Comparison of ENCODE assay signal across 9 mouse cellular contexts in the genomic region with DNA sequence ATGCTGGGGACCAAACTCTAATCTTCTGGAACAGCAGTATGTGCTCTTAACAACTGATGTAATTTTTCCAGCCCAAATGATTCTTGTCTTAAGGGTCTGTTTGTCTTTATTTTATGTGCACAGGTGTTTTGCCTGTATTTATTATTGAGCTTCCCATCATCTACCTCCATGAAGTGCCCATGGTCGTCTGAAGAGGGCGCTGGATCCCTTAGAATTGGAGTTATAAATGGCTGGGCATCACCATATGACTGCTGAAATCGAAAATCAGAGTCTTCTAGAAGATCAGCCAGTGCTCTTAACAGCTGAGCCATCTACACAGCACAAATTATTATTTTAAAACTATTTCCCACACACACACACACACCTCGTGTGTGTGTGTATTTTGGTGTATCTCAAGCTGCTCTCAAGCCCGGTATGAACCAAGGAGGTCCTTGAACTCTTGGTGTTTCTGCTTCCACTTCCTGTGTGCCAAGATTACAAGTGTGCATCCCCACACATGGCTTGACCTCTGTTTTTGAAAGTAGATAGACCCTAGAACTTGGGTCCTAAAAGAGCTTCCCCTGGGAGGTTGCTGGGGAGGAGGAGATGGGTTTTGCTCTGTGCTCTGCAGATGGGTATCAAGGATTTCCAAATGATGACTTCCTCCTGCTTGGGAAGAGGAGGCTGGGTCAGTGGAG. TPM values are rescaled to one million over a fixed set of nuclear protein-coding genes. Genes with fewer than 3 reads are reported as not detected.
DNase-seq lines count a peak whose midpoint lies in the region; TF ChIP-seq lines count a peak whose summit lies in the region.
"Had no signal": no experiment of that assay in that cellular context is flagged by ENCODE, and none has a peak within 500 bp of the region (broad histone marks: within the 10 kb centered on the region; RNA-seq: fewer than 3 reads in every experiment).

No protein-coding gene starts in this region.

- no peak overlapping the region for H3K4me3 ChIP-seq in layer of hippocampus, adult 2 months
- H3K4me3 ChIP-seq in forebrain, embryonic 10.5 days = no peak overlapping the region
- H3K4me3 ChIP-seq: embryonic facial prominence, embryonic 12.5 days had no signal

- H3K4me1 ChIP-seq in forebrain, embryonic 10.5 days = peaks cover 15% of the 10 kb centered on the region

- 34% methylated on average over 5 of the region's 5 CpGs for WGBS in forebrain, embryonic 10.5 days

- H3K27ac ChIP-seq in layer of hippocampus, adult 2 months = peak overlapping the region; percentile 29; the same call in 1 of the 2 replicates
- H3K27ac ChIP-seq in forebrain, embryonic 10.5 days = no peak overlapping the region
- H3K27ac ChIP-seq: embryonic facial prominence, embryonic 12.5 days had no signal

- DNase-seq in kidney, adult 18-20 months = peak; percentile 24
- no peak for DNase-seq in kidney, postnatal 10 days
- peak; percentile 80 for DNase-seq in CD4-positive, CD25-positive, alpha-beta regulatory T cell, adult 2 months (ENCODE audit: low read depth, low spot score)
- DNase-seq in T-cell, adult 2 months (ENCODE audit: low spot score) = peak; percentile 45
- peak; percentile 61 to 69 for DNase-seq in layer of hippocampus, adult 2 months (ENCODE audit: low spot score in 2 of 2)
- peak; percentile 30 to 38 for DNase-seq in right cerebral cortex, postnatal 36 days (ENCODE audit: low spot score in 2 of 2)
- DNase-seq in heart, adult 9 months (ENCODE audit: low spot score in 2 of 2) = no peak
- no peak for DNase-seq in forebrain, embryonic 10.5 days (ENCODE audit: extremely low spot score, low spot score)

- peaks cover 8% of the 10 kb centered on the region for H3K9me3 ChIP-seq in forebrain, embryonic 10.5 days

- H3K36me3 ChIP-seq in forebrain, embryonic 10.5 days (replicated peaks) = no peaks in the 10 kb centered on the region
- H3K36me3 ChIP-seq: embryonic facial prominence, embryonic 12.5 days had no signal

- H3K27me3 ChIP-seq in forebrain, embryonic 10.5 days (ENCODE audit: poor library complexity, severe bottlenecking) = peaks cover 20% of the 10 kb centered on the region

- peak; percentile 80 for TF ChIP-seq CTCF in layer of hippocampus, adult 2 months (conservative IDR thresholded peaks at IDR 0.05)

RNA-seq across cellular contexts. Expression of gene Zfp541, which starts 5.0 kb away (rescaled TPM):
- total RNA-seq in layer of hippocampus, adult 2 months (2021) = 1 to 10 TPM in 1 of 2 experiments, under 1 TPM in 1; 0.59 to 1.1 TPM
- polyA plus RNA-seq in forebrain, embryonic 10.5 days (2016; fragmentation: Nextera tagmentation; extraction: Ambion mirVana) = 0.10 TPM in 1 of 2 replicates, not detected in the other

RNA-seq across cellular contexts. Expression of gene Bicra, which starts 8.9 kb away (rescaled TPM):
- total RNA-seq in layer of hippocampus, adult 2 months (2021) = 10 to 100 TPM; 20.8 to 22.8 TPM
- 7.0 and 7.7 TPM in 2 replicates for polyA plus RNA-seq in forebrain, embryonic 10.5 days (2016; fragmentation: Nextera tagmentation; extraction: Ambion mirVana)

RNA-seq across cellular contexts. Expression of gene Napa, which starts 41.7 kb away (rescaled TPM):
- total RNA-seq in layer of hippocampus, adult 2 months (2021) = 100 to 1,000 TPM; 309 to 325 TPM
- polyA plus RNA-seq in forebrain, embryonic 10.5 days (2016; fragmentation: Nextera tagmentation; extraction: Ambion mirVana) = 169 and 171 TPM in 2 replicates

Comparison
In these comparisons a context has a peak if more than half of its experiments do, and no peak if none do; other contexts are left out.
1. DNase-seq: peak in kidney, adult 18-20 months (single experiment), CD4-positive, CD25-positive, alpha-beta regulatory T cell, adult 2 months (single experiment), T-cell, adult 2 months (single experiment), layer of hippocampus, adult 2 months (2 of 2) and right cerebral cortex, postnatal 36 days (2 of 2); none in kidney, postnatal 10 days (single experiment), heart, adult 9 months (0 of 2) and forebrain, embryonic 10.5 days (single experiment).